Mouse (Mus musculus) hindbrain, embryonic 12.5 days (tissue): ENCODE data around the gene Zfand2b. TPM values are rescaled to one million over a fixed set of nuclear protein-coding genes. Genes with fewer than 3 reads are reported as not detected.

Source experiments
- ATAC-seq: fragments of 200-750 bp; cut with Nextera tagmentation; 2 replicates; pipeline ENCODE4 v1.8.0; 2017; ENCODE audit warnings: moderate TSS enrichment; ENCODE audit not compliant: low FRiP score
- H3K27ac ChIP-seq: fragments of 300-500 bp; sonication (generic); 2 replicates; pipeline ENCODE4 v1.5.1; 2016; ENCODE audit warnings: mild to moderate bottlenecking
- H3K27me3 ChIP-seq: fragments of 300-500 bp; sonication (generic); 2 replicates; pipeline ENCODE4 v1.6.1; 2016; ENCODE audit warnings: mild to moderate bottlenecking
- H3K36me3 ChIP-seq: fragments of 300-500 bp; sonication (generic); 2 replicates; pipeline ENCODE4 v1.6.1; 2016; ENCODE audit warnings: mild to moderate bottlenecking
- H3K4me1 ChIP-seq: fragments of 300-500 bp; sonication (generic); 2 replicates; pipeline ENCODE4 v1.6.1; 2016
- H3K4me2 ChIP-seq: fragments of 300-500 bp; sonication (generic); replicated peaks from 2 replicates; pipeline ENCODE4 v1.6.1; 2016; ENCODE audit warnings: mild to moderate bottlenecking
- H3K4me3 ChIP-seq: fragments of 300-500 bp; sonication (generic); 2 replicates; pipeline ENCODE4 v1.5.1; 2016; ENCODE audit warnings: mild to moderate bottlenecking
- H3K9ac ChIP-seq: fragments of 300-500 bp; sonication (generic); 2 replicates; pipeline ENCODE4 v1.6.1; 2016; ENCODE audit warnings: mild to moderate bottlenecking, moderate library complexity
- H3K9me3 ChIP-seq: fragments of 300-500 bp; sonication (generic); replicated peaks from 2 replicates; pipeline ENCODE4 v1.6.1; 2016; ENCODE audit warnings: mild to moderate bottlenecking
- WGBS: fragments of 180-500 bp; shearing (Covaris S2); methylation state at CpG from one replicate; pipeline ENCODE4 v1.1.7; 2016; 5-methylcytosine and 5-hydroxymethylcytosine counted together
- polyA plus RNA-seq: library from polyadenylated mRNA; unstranded; fragments of >200 nt; fragmentation: Nextera tagmentation; extraction: Ambion mirVana; gene quantifications from 2 replicates; pipeline ENCODE4 v1.2.1, GENCODE M21; 2016

The Zfand2b gene
- polyA plus RNA-seq, 1 experiment from 2014 or later, result 38.8 TPM

DNA sequence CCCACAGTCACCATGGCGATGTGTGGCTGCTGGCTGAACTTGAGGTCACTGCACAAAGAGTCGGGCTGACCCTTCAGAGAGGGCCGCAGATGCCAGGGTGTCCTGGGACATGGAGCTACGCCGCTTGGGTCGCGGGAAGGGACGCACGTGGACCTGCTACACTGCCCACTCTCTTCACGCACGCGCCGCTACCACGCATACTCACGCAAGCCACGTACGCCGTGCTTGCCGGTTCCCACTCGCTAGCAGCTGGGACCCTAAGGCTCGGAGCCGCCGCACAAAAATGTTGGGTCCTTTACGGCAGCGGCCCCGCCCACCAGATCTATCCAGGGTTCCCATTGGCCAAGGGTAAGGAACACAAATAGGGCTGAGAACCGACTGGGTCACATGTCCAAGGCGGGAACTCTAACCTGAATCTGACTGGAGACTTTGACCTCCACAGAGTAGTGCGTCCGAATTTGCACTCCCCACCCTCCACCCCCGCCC is 11.7 kb downstream of the Zfand2b start, which contains the start of gene Abcb6:
Gene Abcb6 (minus strand): TSS at position 288 of the 486 bp plus-strand sequence.
- Histone ChIP-seq H3K4me1 (peaks cover 24% of the 10 kb centered on the region), H3K27ac (peak within 1 kb of the TSS; percentile 56), H3K27me3 (no peaks in the 10 kb centered on the region), H3K9me3 (no peaks in the 10 kb centered on the region), H3K4me2 (peak within 1 kb of the TSS; percentile 93), H3K4me3 (peak within 1 kb of the TSS; percentile 56), H3K9ac (peak within 1 kb of the TSS; percentile 70), H3K36me3 (peaks cover 67% of the 10 kb centered on the region)
- WGBS, result under 1% methylated on average over 31 of the region's 31 CpGs
- peak; percentile 89 for ATAC-seq

GRCm38 (mm10) chr1:75180741-75181140 is 12.3 kb downstream of the Zfand2b start:
- Histone ChIP-seq H3K4me2 (peak overlapping the region; percentile 93), H3K4me1 (peaks cover 24% of the 10 kb centered on the region), H3K27ac (no peak overlapping the region), H3K27me3 (no peaks in the 10 kb centered on the region), H3K4me3 (peak overlapping the region; percentile 56), H3K36me3 (peaks cover 67% of the 10 kb centered on the region), H3K9ac (no peak overlapping the region), H3K9me3 (no peaks in the 10 kb centered on the region)
- 0 out of 2 replicates have a peak, but pooled peaks have one; percentile 0 for ATAC-seq
- WGBS, result 41% methylated on average over 7 of the region's 7 CpGs

- Histone ChIP-seq H3K9me3 (no peaks in the 10 kb centered on the region), H3K36me3 (peaks cover 67% of the 10 kb centered on the region)
- 90% methylated on average over 4 of the region's 4 CpGs for WGBS
Observed at GRCm38 (mm10) chr1:75181377-75181870, 13.0 kb downstream of the Zfand2b start.

DNA sequence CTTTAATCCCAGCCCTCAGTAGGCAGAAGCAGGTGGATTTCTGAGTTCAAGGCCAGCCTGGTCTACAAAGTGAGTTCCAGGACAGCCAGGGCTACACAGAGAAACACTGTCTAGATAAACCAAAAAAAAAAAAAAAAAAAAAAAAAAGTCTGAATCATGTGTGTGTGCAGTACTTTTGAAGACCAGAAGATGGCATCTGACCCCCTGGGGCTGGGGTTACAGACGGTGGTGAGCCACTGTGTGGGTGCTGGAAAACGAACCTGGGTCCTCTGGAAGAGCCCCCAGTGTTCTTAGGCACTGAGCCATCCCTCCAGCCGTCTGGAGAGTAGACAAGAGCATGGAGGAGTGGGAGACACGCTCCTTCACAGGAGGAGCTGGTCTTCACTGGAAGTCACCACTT is 13.7 kb downstream of the Zfand2b start:
- no peak for ATAC-seq

More at GRCm38 (mm10) chr1:75181377-75181870, 13.0 kb downstream of the Zfand2b start:
- ATAC-seq, result no peak
- H3K4me3 ChIP-seq, result no peak overlapping the region
- no peak overlapping the region for H3K9ac ChIP-seq
- H3K4me1 ChIP-seq, result peaks cover 24% of the 10 kb centered on the region
- H3K27me3 ChIP-seq, result no peaks in the 10 kb centered on the region
- no peak overlapping the region for H3K4me2 ChIP-seq
- H3K27ac ChIP-seq, result no peak overlapping the region

GRCm38 (mm10) chr1:75185495-75185894 is 17.0 kb downstream of the Zfand2b start:
- no peaks in the 10 kb centered on the region for H3K27me3 ChIP-seq
- H3K27ac ChIP-seq, result no peak overlapping the region
- H3K36me3 ChIP-seq, result peaks cover 70% of the 10 kb centered on the region
- peaks cover 8% of the 10 kb centered on the region for H3K4me1 ChIP-seq
- whole genome bisulfite sequencing, result 95% methylated on average over 11 of the region's 11 CpGs
- ATAC-seq, result no peak
- H3K9ac ChIP-seq, result no peak overlapping the region
- H3K4me3 ChIP-seq, result no peak overlapping the region
- no peak overlapping the region for H3K4me2 ChIP-seq
- no peaks in the 10 kb centered on the region for H3K9me3 ChIP-seq

More for the DNA sequence above, 13.7 kb downstream of the Zfand2b start:
- no peaks in the 10 kb centered on the region for H3K27me3 ChIP-seq
- 64% methylated on average over 4 of the region's 4 CpGs for WGBS
- peaks cover 24% of the 10 kb centered on the region for H3K4me1 ChIP-seq
- no peak overlapping the region for H3K9ac ChIP-seq
- no peak overlapping the region for H3K4me2 ChIP-seq
- no peak overlapping the region for H3K27ac ChIP-seq
- H3K36me3 ChIP-seq, result peaks cover 67% of the 10 kb centered on the region
- no peak overlapping the region for H3K4me3 ChIP-seq
- H3K9me3 ChIP-seq, result no peaks in the 10 kb centered on the region

- Histone ChIP-seq H3K27ac (no peak overlapping the region), H3K9ac (no peak overlapping the region), H3K9me3 (no peaks in the 10 kb centered on the region), H3K27me3 (no peaks in the 10 kb centered on the region), H3K4me2 (no peak overlapping the region), H3K36me3 (peaks cover 61% of the 10 kb centered on the region), H3K4me3 (no peak overlapping the region), H3K4me1 (peaks cover 13% of the 10 kb centered on the region)
- no peak for ATAC-seq
Observed at GRCm38 (mm10) chr1:75187126-75187525, 18.7 kb downstream of the Zfand2b start.

DNA sequence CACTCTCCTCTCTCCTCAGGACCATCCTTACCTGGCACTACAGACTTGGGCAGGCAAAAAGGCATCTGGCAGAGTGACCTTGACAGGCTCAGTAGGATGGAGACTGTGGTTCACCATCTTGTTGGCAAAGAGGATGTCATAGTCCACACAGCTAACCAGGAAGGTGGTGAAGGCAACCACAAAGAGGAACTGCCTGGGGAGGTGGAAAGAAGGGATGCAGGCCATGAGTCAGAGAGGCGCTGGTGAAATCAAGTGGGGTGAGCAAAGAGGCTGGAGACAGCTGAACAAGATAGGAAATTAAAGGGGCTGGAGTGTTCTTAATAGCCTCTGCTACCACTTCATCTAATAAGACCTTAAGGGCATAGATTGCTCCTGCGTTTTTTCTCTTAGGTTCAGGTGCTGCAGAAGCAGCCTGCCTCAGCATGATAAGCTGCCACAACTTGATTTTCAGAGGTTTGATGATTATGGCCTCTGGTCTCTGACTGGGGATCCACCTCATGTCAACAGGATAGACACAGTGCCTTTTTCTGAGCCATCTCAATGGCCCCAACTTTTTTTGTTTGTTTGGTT is 19.6 kb downstream of the Zfand2b start:
- Histone ChIP-seq H3K9ac (no peak overlapping the region), H3K4me3 (no peak overlapping the region), H3K4me2 (no peak overlapping the region), H3K4me1 (peaks cover 19% of the 10 kb centered on the region), H3K27me3 (no peaks in the 10 kb centered on the region), H3K9me3 (no peaks in the 10 kb centered on the region), H3K36me3 (peaks cover 52% of the 10 kb centered on the region), H3K27ac (no peak overlapping the region)
- whole genome bisulfite sequencing, result 93% methylated on average over 2 of the region's 2 CpGs
- no peak for ATAC-seq

- H3K4me2 ChIP-seq, result peak overlapping the region; percentile 86
- peak overlapping the region; percentile 82 for H3K9ac ChIP-seq
- ATAC-seq, result no peak
- peaks cover 24% of the 10 kb centered on the region for H3K4me1 ChIP-seq
- H3K27ac ChIP-seq, result no peak overlapping the region
- no peaks in the 10 kb centered on the region for H3K27me3 ChIP-seq
- H3K36me3 ChIP-seq, result peaks cover 31% of the 10 kb centered on the region
- H3K4me3 ChIP-seq, result peak overlapping the region; percentile 75
- 65% methylated on average over 2 of the region's 2 CpGs for WGBS
- H3K9me3 ChIP-seq, result no peaks in the 10 kb centered on the region
Observed at GRCm38 (mm10) chr1:75190577-75190976, 22.1 kb downstream of the Zfand2b start.

- H3K4me2 ChIP-seq, result peak overlapping the region; percentile 86
- H3K4me1 ChIP-seq, result peaks cover 24% of the 10 kb centered on the region
- no peaks in the 10 kb centered on the region for H3K9me3 ChIP-seq
- H3K27ac ChIP-seq, result peak overlapping the region; percentile 95
- 48% methylated on average over 5 of the region's 5 CpGs for WGBS
- H3K4me3 ChIP-seq, result peak overlapping the region; percentile 75
- peak overlapping the region; percentile 82 for H3K9ac ChIP-seq
- peaks cover 30% of the 10 kb centered on the region for H3K36me3 ChIP-seq
- no peak for ATAC-seq
- H3K27me3 ChIP-seq, result no peaks in the 10 kb centered on the region
Observed at GRCm38 (mm10) chr1:75191258-75191621, 22.8 kb downstream of the Zfand2b start.

GRCm38 (mm10) chr1:75191622-75192402 is 23.4 kb downstream of the Zfand2b start, which contains the start of the genes Ankzf1 and Atg9a:
TSS of gene Ankzf1 (plus strand) at chr1:75192151.
TSS of gene Atg9a (minus strand) at chr1:75192196.
- H3K9me3 ChIP-seq, result no peaks in the 10 kb centered on the region
- peak; percentile 99 for ATAC-seq
- WGBS, result 1% methylated on average over 39 of the region's 56 CpGs
- H3K4me1 ChIP-seq, result peaks cover 24% of the 10 kb centered on the region
- no peaks in the 10 kb centered on the region for H3K27me3 ChIP-seq
- peak within 1 kb of the TSS; percentile 95 for H3K27ac ChIP-seq
- peaks cover 30% of the 10 kb centered on the region for H3K36me3 ChIP-seq
- H3K4me2 ChIP-seq, result peak within 1 kb of the TSS; percentile 89
- peak within 1 kb of the TSS; percentile 75 for H3K4me3 ChIP-seq
- peak within 1 kb of the TSS; percentile 82 for H3K9ac ChIP-seq

DNA sequence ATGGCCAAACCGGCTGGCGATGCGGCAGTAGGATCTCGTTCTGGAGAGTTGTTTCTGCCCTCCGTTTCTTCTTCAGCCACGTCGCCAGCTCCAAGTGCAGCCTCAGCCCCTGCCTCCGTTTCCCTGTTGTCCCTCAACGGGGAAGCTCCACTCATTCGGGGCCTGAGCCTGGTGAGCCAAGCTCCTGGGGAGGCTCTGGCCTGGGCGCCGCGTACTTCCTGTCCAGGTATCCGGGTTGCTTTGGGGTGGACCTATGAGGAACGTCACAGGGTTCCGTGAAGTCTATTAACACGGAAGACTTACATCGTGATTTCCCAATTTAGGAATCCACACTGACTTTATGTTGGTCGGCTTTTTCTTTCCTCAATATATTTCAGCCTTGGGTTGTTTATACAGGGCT is 24.0 kb downstream of the Zfand2b start:
- Histone ChIP-seq H3K4me3 (peak overlapping the region; percentile 75), H3K27me3 (no peaks in the 10 kb centered on the region), H3K36me3 (peaks cover 30% of the 10 kb centered on the region), H3K9ac (peak overlapping the region; percentile 82), H3K9me3 (no peaks in the 10 kb centered on the region), H3K4me1 (peaks cover 24% of the 10 kb centered on the region), H3K27ac (peak overlapping the region; percentile 89), H3K4me2 (peak overlapping the region; percentile 89)
- ATAC-seq, result 0 out of 2 replicates have a peak, but pooled peaks have one; percentile 12
- WGBS, result 1% methylated on average over 19 of the region's 19 CpGs

- H3K27me3 ChIP-seq, result no peaks in the 10 kb centered on the region
- ATAC-seq, result no peak
- no peaks in the 10 kb centered on the region for H3K4me1 ChIP-seq
- no peaks in the 10 kb centered on the region for H3K9me3 ChIP-seq
- no peak overlapping the region for H3K4me3 ChIP-seq
- H3K9ac ChIP-seq, result no peak overlapping the region
- H3K27ac ChIP-seq, result no peak overlapping the region
- H3K36me3 ChIP-seq, result peaks cover 46% of the 10 kb centered on the region
- WGBS, result 85% methylated on average over 1 of the region's 1 CpGs
- no peak overlapping the region for H3K4me2 ChIP-seq
Observed at GRCm38 (mm10) chr1:75201236-75201635, 32.8 kb downstream of the Zfand2b start.
